Comparison of ENCODE assay signal across 13 mouse cellular contexts in genomic region chr11:105028744-105029348, GRCm38 (mm10). TPM values are rescaled to one million over a fixed set of nuclear protein-coding genes. Genes with fewer than 3 reads are reported as not detected.
A peak's percentile ranks its signal among the peaks of the same experiment; 100 is the strongest.
DNase-seq lines count a peak whose midpoint lies in the region; ATAC-seq and TF ChIP-seq lines count a peak whose summit lies in the region.
"Had no signal": no experiment of that assay in that cellular context is flagged by ENCODE, and none has a peak within 500 bp of the region (broad histone marks: within the 10 kb centered on the region; RNA-seq: fewer than 3 reads in every experiment).

No protein-coding gene starts in this region.

- peak overlapping the region; percentile 29; the same call in 1 of the 2 replicates for H3K27ac ChIP-seq in heart, embryonic 10.5 days
- H3K27ac ChIP-seq: embryonic facial prominence, embryonic 13.5 days; limb, embryonic 10.5 days had no signal

- intact Hi-C loops in heart, postnatal 36 days (cut with DNase I): no loop called here

- TF ChIP-seq CTCF in C2C12 (IDR thresholded peaks at IDR 0.05; ENCODE audit: control insufficient read depth, insufficient read depth, insufficient read length): no peak

- WGBS in heart, embryonic 10.5 days: 23% methylated on average over 6 of the region's 6 CpGs

- H3K4me1 ChIP-seq in heart, embryonic 10.5 days: peaks cover 24% of the 10 kb centered on the region
- H3K4me1 ChIP-seq in erythroblast, embryonic 14.5 days (ENCODE audit: control insufficient read depth): peaks cover 47% of the 10 kb centered on the region
- H3K4me1 ChIP-seq: embryonic facial prominence, embryonic 13.5 days had no signal

- H3ac ChIP-seq in C2C12 (ENCODE audit: control insufficient read depth, insufficient read length, low read depth): no peak overlapping the region

- peak; percentile 90 for DNase-seq in heart, embryonic 10.5 days (ENCODE audit: low spot score)
- DNase-seq in heart, postnatal 36 days: no peak
- no peak for DNase-seq in layer of hippocampus, adult 9-11 months
- no peak for DNase-seq in right cerebral cortex, postnatal 4 days
- DNase-seq in kidney, adult 9 months: no peak
- DNase-seq: midbrain, embryonic 14.5 days had no signal

- no peak overlapping the region for H3K4me3 ChIP-seq in heart, embryonic 10.5 days
- H3K4me3 ChIP-seq in C2C12 (ENCODE audit: insufficient read depth, poor library complexity, severe bottlenecking): no peak overlapping the region
- peak overlapping the region; percentile 42 for H3K4me3 ChIP-seq in erythroblast, embryonic 14.5 days (replicated peaks)
- H3K4me3 ChIP-seq: embryonic facial prominence, embryonic 13.5 days; limb, embryonic 10.5 days had no signal

- no peaks in the 10 kb centered on the region for H3K27me3 ChIP-seq in heart, embryonic 10.5 days (ENCODE audit: insufficient read depth, poor library complexity, severe bottlenecking)
- H3K27me3 ChIP-seq in C2C12 (ENCODE audit: control insufficient read depth, insufficient read depth, insufficient read length): no peaks in the 10 kb centered on the region
- no peaks in the 10 kb centered on the region; the same call in 1 of the 2 replicates for H3K27me3 ChIP-seq in erythroblast, embryonic 14.5 days (ENCODE audit: control insufficient read depth)
- H3K27me3 ChIP-seq: embryonic facial prominence, embryonic 13.5 days had no signal

- ATAC-seq in megakaryocyte, adult 5-6 weeks (ENCODE audit: poor library complexity, severe bottlenecking): peak; percentile 45; the same call in 1 of the 2 replicates

- H3K79me3 ChIP-seq in C2C12 (ENCODE audit: low read depth): no peaks in the 10 kb centered on the region

- no peaks in the 10 kb centered on the region for H3K79me2 ChIP-seq in C2C12 (ENCODE audit: control insufficient read depth, insufficient read depth)

- H3K9me3 ChIP-seq in heart, embryonic 10.5 days: no peaks in the 10 kb centered on the region
- H3K9me3 ChIP-seq in erythroblast, embryonic 14.5 days (ENCODE audit: control insufficient read depth, low read length): no peaks in the 10 kb centered on the region
- H3K9me3 ChIP-seq: embryonic facial prominence, embryonic 13.5 days; limb, embryonic 10.5 days had no signal

- no peaks in the 10 kb centered on the region for H3K36me3 ChIP-seq in heart, embryonic 10.5 days
- H3K36me3 ChIP-seq in C2C12 (ENCODE audit: control insufficient read depth, insufficient read depth): no peaks in the 10 kb centered on the region
- H3K36me3 ChIP-seq in erythroblast, embryonic 14.5 days (ENCODE audit: control insufficient read depth): no peaks in the 10 kb centered on the region
- H3K36me3 ChIP-seq: embryonic facial prominence, embryonic 13.5 days; limb, embryonic 10.5 days had no signal

TF ChIP-seq in C2C12, 6 proteins besides CTCF, POLR2A, EP300 and RAD21:
- TF ChIP-seq USF1 (IDR thresholded peaks at IDR 0.05; ENCODE audit: low read depth) (no peak), MAX (IDR thresholded peaks at IDR 0.05) (peak; percentile 52), MYOD1 (IDR thresholded peaks at IDR 0.05; ENCODE audit: control insufficient read depth, insufficient read length, low read depth) (peak; percentile 54), CEBPB (IDR thresholded peaks at IDR 0.05; ENCODE audit: low read depth) (no peak), MYOG (IDR thresholded peaks at IDR 0.05; ENCODE audit: control insufficient read depth, extremely low read depth, insufficient read length) (no peak), FOSL1 (IDR thresholded peaks at IDR 0.05; ENCODE audit: insufficient read depth, low read length, poor library complexity, severe bottlenecking) (peak; percentile 43)

RNA-seq across cellular contexts. Expression of gene Efcab3, which starts 34.5 kb away (rescaled TPM):
- polyA plus RNA-seq in heart, embryonic 10.5 days (2016; fragmentation: Nextera tagmentation; extraction: Ambion mirVana): not detected in 2 replicates
- total RNA-seq in heart, postnatal 36 days (2021): not detected
- polyA plus RNA-seq in C2C12 (2012; fragmentation: generic; extraction: Trizol): not detected
- not detected in 2 replicates for polyA plus RNA-seq in erythroblast, embryonic 14.5 days (2012)
- total RNA-seq in megakaryocyte, adult 5-6 weeks (2015): not detected in 2 replicates
- not detected in 2 replicates for total RNA-seq in megakaryocyte, adult 5-6 weeks (2017)
- polyA plus RNA-seq: embryonic facial prominence, embryonic 13.5 days; gonadal fat pad, adult 2 months; kidney, embryonic 16.5 days; limb, embryonic 10.5 days; midbrain, embryonic 14.5 days had no signal
